Mouse (Mus musculus) C2C12 (cell line): Measurements from ENCODE around the gene Lyzl4. TPM values are rescaled to one million over a fixed set of nuclear protein-coding genes. Genes with fewer than 3 reads are reported as not detected.
A peak's percentile ranks its signal among the peaks of the same experiment; 100 is the strongest.

Experiments used
- H3K27me3 ChIP-seq: one replicate; pipeline ENCODE4 v1.6.1; 2011; ENCODE audit not compliant: control insufficient read depth, insufficient read depth, insufficient read length
- H3K36me3 ChIP-seq: one replicate; pipeline ENCODE4 v1.6.1; 2011; ENCODE audit not compliant: control insufficient read depth, insufficient read depth
- H3K4me3 ChIP-seq: one replicate; pipeline ENCODE4 v1.5.1; 2011; ENCODE audit warnings: mild to moderate bottlenecking, control low read depth; ENCODE audit not compliant: poor library complexity, insufficient read depth, severe bottlenecking
- H3K79me2 ChIP-seq: one replicate; pipeline ENCODE4 v1.6.1; 2011; ENCODE audit not compliant: control insufficient read depth, insufficient read depth
- H3K79me3 ChIP-seq: one replicate; pipeline ENCODE4 v1.6.1; 2011; ENCODE audit warnings: low read depth, control low read depth
- H3ac ChIP-seq: one replicate; pipeline ENCODE3; 2011; ENCODE audit warnings: low read depth; ENCODE audit not compliant: control insufficient read depth, insufficient read length
- CEBPB ChIP-seq: IDR thresholded peaks from one replicate; pipeline ENCODE4 v1.6.1; 2011; ENCODE audit warnings: low read depth, mild to moderate bottlenecking, control low read depth, moderate library complexity
- CTCF ChIP-seq: IDR thresholded peaks from one replicate; pipeline ENCODE4 v1.5.1; 2011; ENCODE audit not compliant: control insufficient read depth, insufficient read depth, insufficient read length
- FOSL1 ChIP-seq: IDR thresholded peaks from one replicate; pipeline ENCODE4 v1.8.0; 2011; ENCODE audit warnings: mild to moderate bottlenecking, low read length; ENCODE audit not compliant: poor library complexity, insufficient read depth, severe bottlenecking
- MAX ChIP-seq: IDR thresholded peaks from one replicate; pipeline ENCODE4 v1.6.1; 2011; ENCODE audit warnings: mild to moderate bottlenecking, control low read depth
- MYOD1 ChIP-seq: IDR thresholded peaks from one replicate; pipeline ENCODE4 v1.6.1; 2011; ENCODE audit warnings: low read depth; ENCODE audit not compliant: control insufficient read depth, insufficient read length
- MYOG ChIP-seq: IDR thresholded peaks from one replicate; pipeline ENCODE4 v1.6.1; 2011; ENCODE audit not compliant: control insufficient read depth, insufficient read length; ENCODE audit errors: extremely low read depth
- USF1 ChIP-seq: IDR thresholded peaks from one replicate; pipeline ENCODE4 v1.6.1; 2011; ENCODE audit warnings: low read depth, mild to moderate bottlenecking, control low read depth, moderate library complexity
- polyA plus RNA-seq: library from polyadenylated mRNA; unstranded; fragments of >200 nt; fragmentation: generic; extraction: Trizol; gene quantifications from one replicate; pipeline ENCODE4 v1.2.1, GENCODE M21; 2012; ENCODE audit warnings: missing spikeins

Gene Lyzl4
- polyA plus RNA-seq, 1 experiment: not detected

- Histone ChIP-seq H3K4me3 (no peak overlapping the region), H3ac (no peak overlapping the region), H3K27me3 (no peaks in the 10 kb centered on the region), H3K36me3 (no peaks in the 10 kb centered on the region), H3K79me3 (no peaks in the 10 kb centered on the region), H3K79me2 (no peaks in the 10 kb centered on the region)
- no peak for TF ChIP-seq FOSL1
- TF ChIP-seq CEBPB: no peak
- no peak for TF ChIP-seq MYOD1
- TF ChIP-seq CTCF: no peak
These were observed 31.8 kb upstream of the Lyzl4 start for GRCm38 (mm10) chr9:121673716-121674115.

GRCm38 (mm10) chr9:121672311-121672710, 30.4 kb upstream of the Lyzl4 start:
- Histone ChIP-seq H3K79me3 (no peaks in the 10 kb centered on the region), H3ac (no peak overlapping the region), H3K4me3 (no peak overlapping the region), H3K36me3 (no peaks in the 10 kb centered on the region), H3K79me2 (no peaks in the 10 kb centered on the region), H3K27me3 (no peaks in the 10 kb centered on the region)
- TF ChIP-seq FOSL1: peak; percentile 2
- TF ChIP-seq MYOD1: peak; percentile 65
- TF ChIP-seq USF1: no peak

GRCm38 (mm10) chr9:121671300-121671699, 29.4 kb upstream of the Lyzl4 start:
- Histone ChIP-seq H3ac (no peak overlapping the region), H3K4me3 (no peak overlapping the region), H3K27me3 (no peaks in the 10 kb centered on the region), H3K79me3 (no peaks in the 10 kb centered on the region), H3K36me3 (no peaks in the 10 kb centered on the region), H3K79me2 (no peaks in the 10 kb centered on the region)
- TF ChIP-seq MYOG (no peak), CTCF (peak; percentile 17)

GRCm38 (mm10) chr9:121669348-121669791, 27.5 kb upstream of the Lyzl4 start:
- Histone ChIP-seq H3K27me3 (no peaks in the 10 kb centered on the region), H3K79me2 (no peaks in the 10 kb centered on the region), H3K79me3 (no peaks in the 10 kb centered on the region), H3K4me3 (no peak overlapping the region), H3ac (no peak overlapping the region), H3K36me3 (no peaks in the 10 kb centered on the region)
- TF ChIP-seq MAX (no peak), MYOG (no peak), CEBPB (no peak), FOSL1 (no peak), USF1 (no peak), CTCF (peak; percentile 95)

- Histone ChIP-seq H3K4me3 (no peak overlapping the region), H3K79me2 (no peaks in the 10 kb centered on the region), H3ac (no peak overlapping the region), H3K36me3 (no peaks in the 10 kb centered on the region), H3K27me3 (no peaks in the 10 kb centered on the region), H3K79me3 (no peaks in the 10 kb centered on the region)
- TF ChIP-seq MAX (no peak), FOSL1 (no peak), CTCF (no peak), USF1 (no peak), MYOD1 (no peak)
These were observed 25.9 kb upstream of the Lyzl4 start for GRCm38 (mm10) chr9:121667822-121668221.

GRCm38 (mm10) chr9:121666957-121667630, 25.2 kb upstream of the Lyzl4 start:
- H3K27me3 ChIP-seq: no peaks in the 10 kb centered on the region

More at GRCm38 (mm10) chr9:121666957-121667630, 25.2 kb upstream of the Lyzl4 start:
- no peaks in the 10 kb centered on the region for H3K79me3 ChIP-seq
- H3K36me3 ChIP-seq: no peaks in the 10 kb centered on the region
- TF ChIP-seq MYOD1 (no peak), CTCF (no peak), FOSL1 (no peak), MYOG (no peak), USF1 (no peak), MAX (no peak), CEBPB (no peak)
- H3K79me2 ChIP-seq: no peaks in the 10 kb centered on the region
- no peak overlapping the region for H3K4me3 ChIP-seq
- H3ac ChIP-seq: no peak overlapping the region
